In genomic region chr13:69487611-69488275, GRCm38 (mm10) we compare ENCODE assay signal across 8 mouse cellular contexts. TPM values are rescaled to one million over a fixed set of nuclear protein-coding genes. Genes with fewer than 3 reads are reported as not detected.
DNase-seq lines count a peak whose midpoint lies in the region; ATAC-seq and TF ChIP-seq lines count a peak whose summit lies in the region.

No protein-coding gene starts in this region.

- no peaks in the 10 kb centered on the region for H3K9me3 ChIP-seq in ES-E14 (ENCODE audit: control insufficient read depth, insufficient read depth, low read depth, low read length)
- no peaks in the 10 kb centered on the region for H3K9me3 ChIP-seq in forebrain, embryonic 16.5 days (ENCODE audit: control insufficient read depth, low read length)
- H3K9me3 ChIP-seq in limb, embryonic 13.5 days = no peaks in the 10 kb centered on the region
- no peaks in the 10 kb centered on the region for H3K9me3 ChIP-seq in stomach, embryonic 15.5 days

- no peak overlapping the region for H3K9ac ChIP-seq in ES-E14 (ENCODE audit: insufficient read depth, low read depth, low read length, poor library complexity, severe bottlenecking)
- 0 out of 2 replicates have a peak overlapping the region, but pooled peaks have one; percentile 0 for H3K9ac ChIP-seq in forebrain, embryonic 16.5 days (replicated peaks; ENCODE audit: low read depth, low read length)
- peak overlapping the region; percentile 19; the same call in 1 of the 2 replicates for H3K9ac ChIP-seq in limb, embryonic 13.5 days
- no peak overlapping the region for H3K9ac ChIP-seq in stomach, embryonic 15.5 days

- peak overlapping the region; percentile 34 for H3K4me2 ChIP-seq in forebrain, embryonic 16.5 days (ENCODE audit: low read length)
- H3K4me2 ChIP-seq in limb, embryonic 13.5 days (replicated peaks) = peak overlapping the region; percentile 57
- H3K4me2 ChIP-seq in stomach, embryonic 15.5 days = peak overlapping the region; percentile 51

- H3K27ac ChIP-seq in ES-E14 (ENCODE audit: insufficient read depth, low read depth, low read length, poor library complexity, severe bottlenecking) = no peak overlapping the region
- no peak overlapping the region for H3K27ac ChIP-seq in forebrain, embryonic 16.5 days (ENCODE audit: low read length)
- no peak overlapping the region for H3K27ac ChIP-seq in limb, embryonic 13.5 days
- H3K27ac ChIP-seq in stomach, embryonic 15.5 days = no peak overlapping the region

- no peak for ATAC-seq in forebrain, embryonic 16.5 days
- ATAC-seq in limb, embryonic 13.5 days (ENCODE audit: low FRiP score, low read depth) = no peak
- ATAC-seq in stomach, embryonic 15.5 days (ENCODE audit: insufficient read depth, low FRiP score, low read depth) = no peak
- no peak for ATAC-seq in inflammation-experienced regulatory T-cells, adult 6 months

- no peaks in the 10 kb centered on the region for H3K4me1 ChIP-seq in ES-E14 (ENCODE audit: control insufficient read depth in 2 of 2, insufficient read depth in 2 of 2, low read length in 2 of 2, poor library complexity in 1 of 2)
- H3K4me1 ChIP-seq in forebrain, embryonic 16.5 days (replicated peaks; ENCODE audit: control insufficient read depth, insufficient read depth, low read length) = peaks cover 10% of the 10 kb centered on the region
- peaks cover 28% of the 10 kb centered on the region for H3K4me1 ChIP-seq in limb, embryonic 13.5 days
- H3K4me1 ChIP-seq in stomach, embryonic 15.5 days = 0 out of 2 replicates have a peak, but pooled peaks cover 4% of the 10 kb centered on the region

- DNase-seq in cerebellum, adult 9-11 months = peak; percentile 2
- no peak for DNase-seq in cerebellum, adult 11 months
- DNase-seq in ES-E14 (ENCODE audit: low read depth, low spot score) = no peak
- no peak for DNase-seq in T-cell, adult 2 months (ENCODE audit: low spot score)

- peak overlapping the region; percentile 26 to 35; a peak in 2 of 4 replicates for H3K4me3 ChIP-seq in ES-E14 (ENCODE audit: insufficient read depth in 1 of 2, low read depth in 1 of 2, low read length in 2 of 2, poor library complexity in 1 of 2, severe bottlenecking in 1 of 2)
- H3K4me3 ChIP-seq in forebrain, embryonic 16.5 days (replicated peaks; ENCODE audit: low read length) = peak overlapping the region; percentile 28
- H3K4me3 ChIP-seq in limb, embryonic 13.5 days = peak overlapping the region; percentile 27
- peak overlapping the region; percentile 21; the same call in 1 of the 2 replicates for H3K4me3 ChIP-seq in stomach, embryonic 15.5 days (replicated peaks)

- in situ Hi-C loops in ES-E14 (cut with MboI; ENCODE audit: low sequenced_read_pairs in 2 of 2, unreplicated experiment in 2 of 2) = no loop called here

- H3K27me3 ChIP-seq in forebrain, embryonic 16.5 days (replicated peaks; ENCODE audit: control insufficient read depth, insufficient read depth, low read length) = peaks cover 30% of the 10 kb centered on the region
- peaks cover 67% of the 10 kb centered on the region for H3K27me3 ChIP-seq in limb, embryonic 13.5 days
- H3K27me3 ChIP-seq in stomach, embryonic 15.5 days (replicated peaks) = peaks cover 18% of the 10 kb centered on the region

- no peaks in the 10 kb centered on the region for H3K36me3 ChIP-seq in ES-E14 (ENCODE audit: control insufficient read depth, insufficient read depth, low read length, poor library complexity, severe bottlenecking)
- no peaks in the 10 kb centered on the region for H3K36me3 ChIP-seq in forebrain, embryonic 16.5 days (ENCODE audit: control insufficient read depth, insufficient read depth)
- H3K36me3 ChIP-seq in limb, embryonic 13.5 days = no peaks in the 10 kb centered on the region
- H3K36me3 ChIP-seq in stomach, embryonic 15.5 days = no peaks in the 10 kb centered on the region

- 2% methylated on average over 26 of the region's 26 CpGs for WGBS in forebrain, embryonic 16.5 days
- 2% methylated on average over 26 of the region's 26 CpGs for WGBS in limb, embryonic 13.5 days
- 2% methylated on average over 26 of the region's 26 CpGs for WGBS in stomach, embryonic 15.5 days

TF ChIP-seq in ES-E14, 5 proteins besides CTCF, POLR2A, EP300 and RAD21:
- no peak for TF ChIP-seq ZNF384 (IDR thresholded peaks at IDR 0.05; ENCODE audit: low read depth, low read length)
- no peak for TF ChIP-seq MAFK (IDR thresholded peaks at IDR 0.05; ENCODE audit: insufficient read depth, low read depth, low read length)
- TF ChIP-seq ZC3H11A (IDR thresholded peaks at IDR 0.05; ENCODE audit: borderline replicate concordance, low read depth, low read length) = no peak
- TF ChIP-seq CHD2 (IDR thresholded peaks at IDR 0.05; ENCODE audit: low read depth, low read length) = no peak
- TF ChIP-seq HCFC1 (IDR thresholded peaks at IDR 0.05; ENCODE audit: borderline replicate concordance, insufficient read depth, low read length) = no peak

RNA-seq across cellular contexts. Expression of gene Nsun2, which starts 45.8 kb away (rescaled TPM):
- 220 TPM in 2 replicates for total RNA-seq in ES-E14 (2012; rRNA removed)
- 90.8 and 95.3 TPM in 2 replicates for polyA plus RNA-seq in forebrain, embryonic 16.5 days (2015; fragmentation: Nextera tagmentation; extraction: Ambion mirVana)
- polyA plus RNA-seq in limb, embryonic 13.5 days (2015; fragmentation: Nextera tagmentation; extraction: Ambion mirVana) = 120 and 125 TPM in 2 replicates
- polyA plus RNA-seq in stomach, embryonic 15.5 days (2015; fragmentation: Nextera tagmentation; extraction: Ambion mirVana) = 117 and 120 TPM in 2 replicates
- 10 to 100 TPM; 17.2 to 38.5 (median 30.6) TPM for polyA plus RNA-seq in inflammation-experienced regulatory T-cells, adult 6 months (2017; shearing (Covaris generic))

RNA-seq across cellular contexts. Expression of gene Tent4a, which starts 46.7 kb away (rescaled TPM):
- total RNA-seq in ES-E14 (2012; rRNA removed) = 20.0 and 22.3 TPM in 2 replicates
- 7.5 and 9.0 TPM in 2 replicates for polyA plus RNA-seq in forebrain, embryonic 16.5 days (2015; fragmentation: Nextera tagmentation; extraction: Ambion mirVana)
- polyA plus RNA-seq in limb, embryonic 13.5 days (2015; fragmentation: Nextera tagmentation; extraction: Ambion mirVana) = 6.3 and 6.7 TPM in 2 replicates
- 5.1 and 5.6 TPM in 2 replicates for polyA plus RNA-seq in stomach, embryonic 15.5 days (2015; fragmentation: Nextera tagmentation; extraction: Ambion mirVana)
- polyA plus RNA-seq in inflammation-experienced regulatory T-cells, adult 6 months (2017; shearing (Covaris generic)) = 1 to 10 TPM; 3.7 to 5.8 (median 4.9) TPM

Comparison
In these comparisons a context has a peak if more than half of its experiments do, and no peak if none do; other contexts are left out.
1. H3K9ac ChIP-seq: peak in forebrain, embryonic 16.5 days (single experiment) and limb, embryonic 13.5 days (single experiment); none in ES-E14 (single experiment) and stomach, embryonic 15.5 days (single experiment).
2. Peak in every context shown above with its lines, with median percentiles within 50 percentile points of each other: H3K4me3 ChIP-seq and H3K4me2 ChIP-seq.